Mouse (Mus musculus): Measurements from ENCODE around the gene Phc2.

- TF ChIP-seq CTCF (IDR thresholded peaks at IDR 0.05; ENCODE audit: control insufficient read depth, insufficient read depth, insufficient replicate concordance, low read depth, low read length) (no peak), POLR2A (IDR thresholded peaks at IDR 0.05; ENCODE audit: control insufficient read depth, low read depth, low read length) (no peak)
These were observed 67.3 kb downstream of the Phc2 start for GRCm38 (mm10) chr4:128721761-128722160.

Data from testis, adult 2 months (tissue).